Mouse (Mus musculus): ENCODE data around the gene Stat6.

Gene Stat6

DNA sequence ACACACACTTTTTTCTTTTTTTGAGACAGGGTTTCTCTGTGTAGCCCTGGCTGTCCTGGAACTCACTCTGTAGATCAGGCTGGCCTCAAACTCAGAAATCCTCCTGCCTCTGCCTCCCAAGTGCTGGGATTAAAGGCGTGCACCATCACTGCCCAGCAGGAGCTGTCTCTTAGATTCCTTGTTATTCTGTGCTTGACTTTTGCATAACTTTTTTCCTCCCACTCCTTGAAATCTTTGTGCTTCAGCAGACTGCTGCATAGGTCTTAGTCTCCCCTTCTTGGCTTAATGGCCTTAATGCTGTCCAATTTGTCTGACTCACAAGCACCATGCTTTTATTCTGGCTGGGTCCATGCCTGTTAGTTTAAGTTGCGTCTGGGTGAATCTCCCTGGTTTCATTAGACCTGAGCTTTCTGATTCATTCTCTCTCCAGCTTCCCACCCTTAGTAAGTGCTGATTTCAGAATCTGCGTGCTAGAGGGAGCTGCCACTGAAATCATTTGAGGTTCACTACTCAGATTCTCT lies 66.1 kb downstream of the Stat6 start:
- in situ Hi-C loops (cut with MboI; ENCODE audit: low sequenced_read_pairs), result no loop called here

DNA sequence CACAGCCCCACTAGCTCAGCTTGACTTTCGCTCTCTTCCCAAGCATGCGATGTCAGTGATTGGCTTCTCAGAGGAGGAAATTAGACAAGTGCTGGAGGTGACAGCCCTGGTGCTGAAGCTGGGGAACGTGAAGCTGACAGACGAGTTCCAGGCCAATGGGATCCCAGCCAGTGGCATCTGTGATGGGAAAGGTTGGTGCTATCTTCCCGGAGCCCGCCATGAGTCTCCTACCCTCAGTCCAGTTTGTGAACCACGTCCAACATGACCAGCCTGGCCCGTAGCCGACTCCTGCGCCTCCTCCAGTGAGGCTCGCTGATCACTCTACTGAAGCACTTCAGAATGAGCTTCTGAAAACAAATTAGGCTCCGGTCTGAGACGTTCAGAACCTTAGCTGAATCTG lies 67.5 kb downstream of the Stat6 start:
- in situ Hi-C loops (cut with MboI; ENCODE audit: low sequenced_read_pairs), result no loop called here
